8 mouse cellular contexts compared by ENCODE assay signal in genomic region chr4:123663688-123663965, GRCm38 (mm10). TPM values are rescaled to one million over a fixed set of nuclear protein-coding genes. Genes with fewer than 3 reads are reported as not detected.
A peak's percentile ranks its signal among the peaks of the same experiment; 100 is the strongest.
DNase-seq lines count a peak whose midpoint lies in the region; ATAC-seq and TF ChIP-seq lines count a peak whose summit lies in the region.

No protein-coding gene starts in this region.

- no peaks in the 10 kb centered on the region for H3K27me3 ChIP-seq in cerebellum, adult 2 months (ENCODE audit: control insufficient read depth, insufficient read depth, low read length)
- H3K27me3 ChIP-seq in G1E (ENCODE audit: insufficient read depth, low read length) = peaks cover 18% of the 10 kb centered on the region; the same call in 1 of the 2 replicates
- H3K27me3 ChIP-seq in forebrain, embryonic 16.5 days (replicated peaks; ENCODE audit: control insufficient read depth, insufficient read depth, low read length) = no peaks in the 10 kb centered on the region
- H3K27me3 ChIP-seq in midbrain, embryonic 11.5 days (ENCODE audit: control insufficient read depth, insufficient read depth, low read length) = no peaks in the 10 kb centered on the region

- H3K27ac ChIP-seq in cerebellum, adult 2 months (ENCODE audit: insufficient read depth, low read length) = no peak overlapping the region
- H3K27ac ChIP-seq in forebrain, embryonic 16.5 days (ENCODE audit: low read length) = peak overlapping the region; percentile 97
- peak overlapping the region; percentile 100 for H3K27ac ChIP-seq in midbrain, embryonic 11.5 days (ENCODE audit: low read depth, low read length)

- H3K36me3 ChIP-seq in G1E (replicated peaks) = no peaks in the 10 kb centered on the region
- H3K36me3 ChIP-seq in forebrain, embryonic 16.5 days (ENCODE audit: control insufficient read depth, insufficient read depth) = no peaks in the 10 kb centered on the region
- H3K36me3 ChIP-seq in midbrain, embryonic 11.5 days (ENCODE audit: control insufficient read depth, insufficient read depth, low read length) = no peaks in the 10 kb centered on the region

- peak overlapping the region; percentile 95 for H3K9ac ChIP-seq in forebrain, embryonic 16.5 days (replicated peaks; ENCODE audit: low read depth, low read length)
- peak overlapping the region; percentile 100 for H3K9ac ChIP-seq in midbrain, embryonic 11.5 days (ENCODE audit: low read length)

- DNase-seq in cerebellum, adult 2 months = no peak
- no peak for DNase-seq in cerebellum, postnatal 4 days (ENCODE audit: low spot score in 2 of 2)
- no peak for DNase-seq in G1E (ENCODE audit: low spot score)
- DNase-seq in kidney, postnatal 36 days = peak; percentile 77
- DNase-seq in midbrain, embryonic 11.5 days (ENCODE audit: low spot score, missing footprints) = no peak
- DNase-seq in cerebellum, adult 9-11 months = no peak
- no peak for DNase-seq in layer of hippocampus, adult 18-20 months (ENCODE audit: low spot score in 2 of 2)

- TF ChIP-seq POLR2A in cerebellum, adult 2 months (IDR thresholded peaks at IDR 0.05; ENCODE audit: borderline replicate concordance, insufficient read depth, low read length) = no peak

- TF ChIP-seq CTCF in cerebellum, adult 2 months (IDR thresholded peaks at IDR 0.05; ENCODE audit: borderline replicate concordance, insufficient read depth, low read depth, low read length) = no peak
- no peak for TF ChIP-seq CTCF in G1E (IDR thresholded peaks at IDR 0.05; ENCODE audit: low read depth, low read length)

- ATAC-seq in G1E (ENCODE audit: extremely low read depth, insufficient number of reproducible peaks, low FRiP score, poor library complexity, severe bottlenecking) = no peak
- ATAC-seq in forebrain, embryonic 16.5 days = no peak
- ATAC-seq in midbrain, embryonic 11.5 days (ENCODE audit: low FRiP score) = no peak

- H3K4me1 ChIP-seq in cerebellum, adult 2 months (ENCODE audit: control insufficient read depth, insufficient read depth, low read length) = no peaks in the 10 kb centered on the region; the same call in 1 of the 2 replicates
- H3K4me1 ChIP-seq in G1E (ENCODE audit: insufficient read depth, low read depth, low read length) = peaks cover 49% of the 10 kb centered on the region
- H3K4me1 ChIP-seq in forebrain, embryonic 16.5 days (replicated peaks; ENCODE audit: control insufficient read depth, insufficient read depth, low read length) = peaks cover 55% of the 10 kb centered on the region
- H3K4me1 ChIP-seq in midbrain, embryonic 11.5 days (ENCODE audit: control insufficient read depth, insufficient read depth, low read length) = peaks cover 42% of the 10 kb centered on the region

- peak overlapping the region; percentile 69 for H3K4me3 ChIP-seq in cerebellum, adult 2 months (replicated peaks; ENCODE audit: insufficient read depth, low read depth, low read length)
- peak overlapping the region; percentile 79 for H3K4me3 ChIP-seq in G1E (ENCODE audit: low read depth, low read length)
- H3K4me3 ChIP-seq in forebrain, embryonic 16.5 days (replicated peaks; ENCODE audit: low read length) = peak overlapping the region; percentile 84
- peak overlapping the region; percentile 97 for H3K4me3 ChIP-seq in midbrain, embryonic 11.5 days (ENCODE audit: low read depth, low read length)

- H3K9me3 ChIP-seq in G1E (replicated peaks) = no peaks in the 10 kb centered on the region
- H3K9me3 ChIP-seq in forebrain, embryonic 16.5 days (ENCODE audit: control insufficient read depth, low read length) = no peaks in the 10 kb centered on the region
- no peaks in the 10 kb centered on the region for H3K9me3 ChIP-seq in midbrain, embryonic 11.5 days (ENCODE audit: control insufficient read depth, low read length)

- WGBS in cerebellum, adult 2 months = 22% methylated on average over 12 of the region's 12 CpGs
- WGBS in forebrain, embryonic 16.5 days = 0% methylated on average over 12 of the region's 12 CpGs
- under 1% methylated on average over 12 of the region's 12 CpGs for WGBS in midbrain, embryonic 11.5 days

- H3K4me2 ChIP-seq in forebrain, embryonic 16.5 days (ENCODE audit: low read length) = peak overlapping the region; percentile 70
- H3K4me2 ChIP-seq in midbrain, embryonic 11.5 days = peak overlapping the region; percentile 79

RNA-seq across cellular contexts. Expression of gene Macf1, which starts 20.5 kb away (rescaled TPM):
- polyA plus RNA-seq in cerebellum, adult 2 months (2012; rRNA removed) = 193 and 201 TPM in 2 replicates
- total RNA-seq in G1E (2014; fragmentation: Nextera tagmentation) (169 and 174 TPM in 2 replicates), G1E (2017) (116 and 129 TPM in 2 replicates)
- 33.7 and 39.3 TPM in 2 replicates for polyA plus RNA-seq in G1E (2012)
- polyA plus RNA-seq in forebrain, embryonic 16.5 days (2015; fragmentation: Nextera tagmentation; extraction: Ambion mirVana) = 75.0 and 82.9 TPM in 2 replicates
- 74.6 and 78.0 TPM in 2 replicates for polyA plus RNA-seq in midbrain, embryonic 11.5 days (2014; fragmentation: Nextera tagmentation; extraction: Ambion mirVana)
- total RNA-seq in layer of hippocampus, adult 18-20 months (2021) = 100 to 1,000 TPM; 219 to 233 TPM

RNA-seq across cellular contexts. Expression of gene Ndufs5, which starts 54.4 kb away (rescaled TPM):
- 602 and 636 TPM in 2 replicates for polyA plus RNA-seq in cerebellum, adult 2 months (2012; rRNA removed)
- total RNA-seq in G1E (2014; fragmentation: Nextera tagmentation) (5.8 and 6.6 TPM in 2 replicates), G1E (2017) (80.6 and 87.6 TPM in 2 replicates)
- 52.2 and 74.9 TPM in 2 replicates for polyA plus RNA-seq in G1E (2012)
- polyA plus RNA-seq in forebrain, embryonic 16.5 days (2015; fragmentation: Nextera tagmentation; extraction: Ambion mirVana) = 348 and 362 TPM in 2 replicates
- polyA plus RNA-seq in midbrain, embryonic 11.5 days (2014; fragmentation: Nextera tagmentation; extraction: Ambion mirVana) = 301 and 315 TPM in 2 replicates
- 100 to 1,000 TPM; 198 to 204 TPM for total RNA-seq in layer of hippocampus, adult 18-20 months (2021)

Comparison
In these comparisons a context has a peak if more than half of its experiments do, and no peak if none do; other contexts are left out.
1. DNase-seq: peak in kidney, postnatal 36 days (2 of 2); none in cerebellum, adult 2 months (0 of 2), cerebellum, postnatal 4 days (0 of 2), G1E (single experiment), midbrain, embryonic 11.5 days (single experiment), cerebellum, adult 9-11 months (single experiment) and layer of hippocampus, adult 18-20 months (0 of 2).
2. Peak in every context shown above with its lines, with median percentiles within 50 percentile points of each other: H3K4me3 ChIP-seq.